Mouse (Mus musculus) midbrain, embryonic 15.5 days (tissue): ENCODE measurements at regions not wholly inside any gene's neighbourhood (a gene's known extent, or its start where the extent isn't known, plus 50 kb on each side); places are given as distances from the start of the nearest gene placed in this dataset.
A peak's percentile ranks its signal among the peaks of the same experiment; 100 is the strongest.

ENCODE experiments used
- ATAC-seq: fragments of 200-750 bp; cut with Nextera tagmentation; replicated peaks from 2 replicates; pipeline ENCODE4 v1.8.0; 2017; ENCODE audit warnings: moderate TSS enrichment
- H3K27ac ChIP-seq: fragments of 300-500 bp; sonication (generic); 2 replicates; pipeline ENCODE4 v1.5.1; 2015; ENCODE audit warnings: mild to moderate bottlenecking, inconsistent platforms
- H3K27me3 ChIP-seq: fragments of 300-500 bp; sonication (generic); replicated peaks from 2 replicates; pipeline ENCODE4 v1.6.1; 2015; ENCODE audit warnings: inconsistent platforms
- H3K36me3 ChIP-seq: fragments of 300-500 bp; sonication (generic); replicated peaks from 2 replicates; pipeline ENCODE4 v1.6.1; 2015; ENCODE audit warnings: inconsistent platforms
- H3K4me1 ChIP-seq: fragments of 300-500 bp; sonication (generic); 2 replicates; pipeline ENCODE4 v1.6.1; 2015; ENCODE audit warnings: inconsistent platforms
- H3K4me2 ChIP-seq: fragments of 300-500 bp; sonication (generic); 2 replicates; pipeline ENCODE4 v1.6.1; 2015; ENCODE audit warnings: inconsistent platforms, mild to moderate bottlenecking, moderate library complexity
- H3K4me3 ChIP-seq: fragments of 300-500 bp; sonication (generic); 2 replicates; pipeline ENCODE4 v1.5.1; 2015; ENCODE audit warnings: mild to moderate bottlenecking, inconsistent platforms
- H3K9ac ChIP-seq: fragments of 300-500 bp; sonication (generic); 2 replicates; pipeline ENCODE4 v1.6.1; 2015; ENCODE audit warnings: mild to moderate bottlenecking, inconsistent platforms
- H3K9me3 ChIP-seq: fragments of 300-500 bp; sonication (generic); 2 replicates; pipeline ENCODE4 v1.6.1; 2016; ENCODE audit warnings: inconsistent platforms
- WGBS: fragments of 180-500 bp; shearing (Covaris S2); methylation state at CpG from one replicate; pipeline ENCODE4 v1.1.7; 2015; ENCODE audit warnings: mixed read lengths; 5-methylcytosine and 5-hydroxymethylcytosine counted together
- microRNA-seq: library from miRNA; unstranded; fragments of <30 nt; microRNA quantifications from one replicate; pipeline ENCODE4, GENCODE M21; 2016

DNA sequence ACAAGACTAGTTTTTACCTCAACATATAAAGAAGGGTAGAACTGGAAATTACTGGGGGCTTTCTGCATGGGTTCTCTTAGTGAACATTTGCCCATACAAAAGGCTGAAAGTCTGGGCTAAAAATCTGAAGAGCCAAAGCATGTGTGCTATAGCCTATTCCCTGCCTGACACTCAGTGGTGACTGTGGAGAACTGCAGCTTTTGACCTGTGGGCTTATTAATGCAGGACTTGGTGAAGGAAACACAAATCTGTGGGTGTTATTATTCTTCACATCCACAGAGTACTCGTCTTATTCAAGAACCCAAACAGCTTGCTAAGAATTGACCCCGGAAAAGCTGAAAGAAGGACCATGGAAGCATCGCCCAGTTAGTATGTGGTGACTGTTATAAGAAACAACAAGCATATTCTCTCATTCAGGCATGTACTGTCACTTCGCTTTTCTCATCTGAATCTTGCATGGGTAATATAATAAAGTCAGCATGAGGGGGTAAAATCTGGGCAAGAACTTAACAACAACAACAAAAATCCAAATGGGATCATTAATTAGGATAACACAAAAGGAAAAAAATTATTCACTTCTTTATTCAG lies 77.2 kb upstream of the Cypt12 start:
- 47% methylated on average over 4 of the region's 4 CpGs for WGBS
- no peaks in the 10 kb centered on the region for H3K4me1 ChIP-seq

DNA sequence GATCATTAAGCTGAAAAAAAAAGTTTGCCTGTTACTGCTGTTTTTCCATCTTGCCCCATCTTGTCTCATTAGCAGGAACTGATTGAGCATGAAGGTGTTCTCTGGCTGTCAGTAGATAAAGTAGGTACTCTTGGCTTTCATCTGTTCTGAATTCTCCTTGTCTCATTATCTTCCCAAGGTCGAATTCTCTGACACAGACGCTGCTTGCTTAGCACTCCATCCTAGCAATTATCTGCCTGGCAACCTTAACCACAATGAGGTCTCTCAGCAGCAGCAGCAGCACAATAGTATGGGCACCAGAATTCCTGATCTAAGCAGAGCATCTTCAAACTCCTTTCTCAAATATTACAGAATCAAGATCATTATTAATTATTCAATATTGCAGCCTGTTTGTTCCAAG lies 52.3 kb upstream of the Cypt12 start:
- Histone ChIP-seq H3K4me3 (no peak overlapping the region), H3K4me1 (no peaks in the 10 kb centered on the region), H3K27ac (no peak overlapping the region), H3K27me3 (no peaks in the 10 kb centered on the region), H3K9ac (no peak overlapping the region), H3K36me3 (no peaks in the 10 kb centered on the region), H3K4me2 (no peak overlapping the region), H3K9me3 (no peaks in the 10 kb centered on the region)
- ATAC-seq: no peak; the same call in 1 of the 2 replicates
- 50% methylated on average over 2 of the region's 2 CpGs for WGBS

More for the DNA sequence above, 77.2 kb upstream of the Cypt12 start:
- Histone ChIP-seq H3K36me3 (no peaks in the 10 kb centered on the region), H3K27me3 (no peaks in the 10 kb centered on the region), H3K9ac (no peak overlapping the region), H3K4me3 (no peak overlapping the region), H3K4me2 (no peak overlapping the region), H3K9me3 (no peaks in the 10 kb centered on the region), H3K27ac (no peak overlapping the region)
- ATAC-seq: peak; percentile 97

DNA sequence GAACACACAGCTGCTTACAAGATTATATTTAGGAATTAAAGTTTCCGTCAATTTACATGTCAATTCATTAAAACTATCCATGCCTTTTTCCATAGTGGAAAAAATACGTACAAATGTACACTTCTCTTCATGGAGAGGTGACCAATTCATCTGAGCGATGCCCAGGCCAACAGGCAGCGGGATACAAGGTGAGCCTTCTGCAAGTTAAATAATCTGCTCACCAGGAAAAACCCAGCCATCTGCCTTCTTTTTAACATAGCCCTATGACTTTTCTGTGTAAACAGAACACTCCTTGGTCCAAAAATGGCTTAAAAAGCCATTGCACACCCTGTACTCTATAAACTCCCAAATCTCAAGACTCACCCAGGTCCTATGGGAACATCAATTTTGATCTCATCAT lies 51.5 kb upstream of the Cypt12 start:
- H3K9ac ChIP-seq: no peak overlapping the region
- H3K9me3 ChIP-seq: no peaks in the 10 kb centered on the region
- no peak overlapping the region for H3K4me2 ChIP-seq
- no peak overlapping the region for H3K4me3 ChIP-seq
- H3K27ac ChIP-seq: no peak overlapping the region
- H3K4me1 ChIP-seq: no peaks in the 10 kb centered on the region
- ATAC-seq: no peak
- 90% methylated on average over 4 of the region's 4 CpGs for WGBS
- no peaks in the 10 kb centered on the region for H3K27me3 ChIP-seq
- H3K36me3 ChIP-seq: no peaks in the 10 kb centered on the region

Small RNA genes lying in the stretch of these regions (microRNA-seq; reads per million reads assigned to microRNA genes)
- 2.6 reads per million, percentile 11 among the genes with 10 or more reads in this experiment for gene Mir124a-2
